Mouse (Mus musculus) lung, adult 2 months (tissue): ENCODE results near the gene Arhgap10.

Experiments
- CTCF ChIP-seq: fragments of 200-500 bp; IDR thresholded peaks from 2 replicates; pipeline ENCODE4 v1.5.1; 2011; ENCODE audit warnings: mild to moderate bottlenecking, low read length, control low read depth; ENCODE audit not compliant: insufficient read depth
- POLR2A ChIP-seq: fragments of 200-500 bp; IDR thresholded peaks from 2 replicates; pipeline ENCODE4 v1.6.1; 2011; ENCODE audit warnings: low read depth, mild to moderate bottlenecking, control low read depth, low read length, borderline replicate concordance; ENCODE audit errors: extremely low read depth

DNA sequence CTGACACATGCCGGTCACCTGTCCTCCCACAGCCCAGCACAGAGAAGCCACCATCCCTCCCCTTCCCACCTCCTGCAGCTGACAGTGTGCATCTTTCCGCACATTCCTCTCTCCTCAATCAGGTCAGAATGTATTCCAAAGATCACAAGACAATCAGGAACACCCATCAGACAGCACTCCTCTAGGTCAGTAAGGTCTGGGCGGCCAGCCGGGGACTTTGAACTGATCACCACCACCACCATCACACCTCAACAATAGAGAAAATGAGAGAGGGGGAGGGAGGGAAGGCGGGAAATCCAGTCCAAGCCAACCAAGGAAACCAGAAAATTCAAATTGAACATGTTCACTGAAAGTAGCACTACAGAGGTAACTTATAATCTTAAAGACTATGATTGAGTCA, 66.7 kb downstream of the Arhgap10 start:
- TF ChIP-seq CTCF (no peak), POLR2A (no peak)
